Mouse (Mus musculus) kidney, adult 9 months (tissue): ENCODE results near the gene Ice1.
A peak's percentile ranks its signal among the peaks of the same experiment; 100 is the strongest.

Experiments used
- DNase-seq: peaks from one replicate; pipeline ENCODE4 v3.0.0; 2022

Gene Ice1

GRCm38 (mm10) chr13:70553456-70553855 is 84.0 kb downstream of the Ice1 start:
- no peak for DNase-seq

GRCm38 (mm10) chr13:70547457-70547856 is 90.0 kb downstream of the Ice1 start:
- no peak for DNase-seq

DNA sequence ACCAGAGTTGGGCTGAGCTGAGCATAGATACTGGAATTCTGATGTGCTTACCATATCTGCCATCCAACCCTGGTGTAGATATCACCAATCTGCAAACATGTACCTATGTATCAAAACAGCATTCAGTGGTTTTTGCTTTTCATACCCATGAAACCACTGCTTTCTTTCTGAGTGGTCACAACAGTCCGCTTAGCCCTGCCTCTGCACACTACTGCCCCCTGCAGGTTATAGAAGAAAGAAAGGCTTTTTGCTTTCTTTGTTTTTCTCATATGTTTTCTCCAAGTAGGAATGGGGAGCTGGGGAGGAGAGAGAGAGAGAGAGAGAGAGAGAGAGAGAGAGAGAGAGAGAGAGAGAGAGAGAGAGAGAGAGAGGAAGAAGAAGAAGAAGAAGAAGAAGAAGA is 92.2 kb downstream of the Ice1 start:
- peak; percentile 13 for DNase-seq

DNA sequence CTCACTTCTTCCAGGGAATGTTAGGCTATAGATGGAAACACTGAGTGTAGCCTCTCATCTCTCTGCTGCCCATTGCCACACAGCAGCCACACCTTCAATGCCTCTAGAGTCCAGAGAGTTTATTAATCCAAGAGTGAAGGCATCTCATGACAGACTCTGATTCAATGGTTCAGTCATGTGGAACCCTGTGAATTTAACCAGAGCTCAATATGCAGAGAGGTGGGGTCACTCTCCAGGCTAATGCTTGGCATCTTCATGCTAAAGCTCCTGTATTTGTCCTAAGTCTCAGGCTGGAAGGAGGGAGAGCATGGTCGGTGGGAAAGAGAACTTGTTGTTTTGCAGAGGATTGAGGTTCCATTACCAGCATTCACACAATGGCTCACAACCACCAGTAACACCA is 97.6 kb downstream of the Ice1 start:
- DNase-seq: no peak

GRCm38 (mm10) chr13:70533412-70533811 is 104.0 kb downstream of the Ice1 start:
- DNase-seq: no peak

GRCm38 (mm10) chr13:70532719-70533118 is 104.7 kb downstream of the Ice1 start:
- no peak for DNase-seq

GRCm38 (mm10) chr13:70517651-70518050 is 119.8 kb downstream of the Ice1 start:
- no peak for DNase-seq

- DNase-seq: no peak
Measured at GRCm38 (mm10) chr13:70515004-70515403, 122.4 kb downstream of the Ice1 start.

GRCm38 (mm10) chr13:70510199-70510598 is 127.2 kb downstream of the Ice1 start:
- no peak for DNase-seq

DNA sequence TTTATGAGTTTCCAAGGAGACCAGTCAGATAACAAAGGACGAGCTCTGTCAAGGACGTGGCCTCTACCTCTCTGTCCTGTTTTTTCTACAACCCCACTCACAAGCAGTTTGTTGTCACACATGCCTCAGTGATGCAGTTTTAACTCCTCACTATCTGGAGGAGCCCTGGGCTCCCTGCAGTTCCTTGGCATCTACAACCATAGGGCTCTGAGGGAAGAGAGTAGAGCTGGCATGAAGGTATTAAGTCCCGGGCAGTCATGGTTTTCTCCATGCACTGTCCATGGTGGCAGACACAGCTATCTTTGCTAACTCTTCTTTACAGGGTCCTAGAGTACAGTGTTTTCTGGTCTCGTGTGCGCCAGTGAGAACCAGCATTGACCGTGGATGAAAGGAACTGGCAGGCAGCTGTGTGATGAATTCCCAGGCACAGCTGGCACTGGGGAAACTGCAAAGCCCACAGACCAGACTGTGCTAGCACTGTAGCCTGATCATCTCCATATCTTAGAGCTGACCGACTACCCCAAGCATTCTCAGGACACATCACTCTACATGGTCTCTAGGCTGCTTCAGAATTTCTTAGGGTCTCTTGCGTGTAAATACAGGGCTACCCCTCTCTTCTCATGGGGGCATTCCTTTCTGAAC is 127.9 kb downstream of the Ice1 start:
- no peak for DNase-seq

- DNase-seq: no peak
Measured at GRCm38 (mm10) chr13:70508708-70509374, 128.6 kb downstream of the Ice1 start.
